Mouse (Mus musculus): ENCODE measurements at regions not wholly inside any gene's neighbourhood (a gene's known extent, or its start where the extent isn't known, plus 50 kb on each side); places are given as distances from the start of the nearest gene placed in this dataset.

GRCm38 (mm10) chr3:38360421-38360921 is 124.2 kb downstream of the Ankrd50 start:
- Histone ChIP-seq H3K9ac (no peak overlapping the region), H3K27ac (replicated peaks) (no peak overlapping the region; the same call in 1 of the 2 replicates), H3K4me3 (replicated peaks) (no peak overlapping the region), H3K4me2 (replicated peaks) (no peak overlapping the region), H3K4me1 (peaks cover 11% of the 10 kb centered on the region), H3K9me3 (replicated peaks) (no peaks in the 10 kb centered on the region), H3K27me3 (no peaks in the 10 kb centered on the region), H3K36me3 (no peaks in the 10 kb centered on the region)
- 14% methylated on average over 3 of the region's 3 CpGs for WGBS
- no peak for ATAC-seq (ENCODE audit: insufficient number of reproducible peaks, low FRiP score, low TSS enrichment, low read depth)

DNA sequence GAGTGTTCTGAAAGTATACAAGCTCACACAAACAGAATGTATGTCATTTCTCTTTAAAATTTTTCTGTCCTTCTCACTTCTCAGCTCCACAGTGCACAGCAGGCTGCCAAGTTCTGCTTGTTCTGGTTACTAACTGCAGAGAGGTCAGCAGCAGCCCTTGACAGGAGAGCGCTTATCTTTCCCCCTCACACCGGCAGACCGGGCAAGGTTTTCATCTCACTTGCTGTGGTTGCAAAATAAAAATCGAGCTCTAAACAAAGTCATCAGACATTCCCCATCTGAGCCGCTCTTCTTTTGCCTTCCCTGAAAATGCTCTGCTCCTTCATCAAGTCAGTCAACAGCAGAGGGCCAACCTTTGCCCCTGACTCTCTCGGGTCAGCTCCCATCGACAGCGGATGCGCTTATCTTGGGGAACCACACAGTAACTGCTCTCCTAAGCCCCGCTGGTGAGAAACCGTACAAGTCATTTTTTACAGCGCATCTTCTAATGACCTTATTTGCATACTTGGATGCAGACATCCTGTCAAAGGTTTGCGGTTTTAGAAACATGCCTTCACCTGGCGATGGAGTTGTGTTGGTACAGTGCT is 126.6 kb downstream of the Ankrd50 start:
- no peak for ATAC-seq (ENCODE audit: insufficient number of reproducible peaks, low FRiP score, low TSS enrichment, low read depth)
- H3K36me3 ChIP-seq, result no peaks in the 10 kb centered on the region
- peaks cover 11% of the 10 kb centered on the region for H3K4me1 ChIP-seq
- 50% methylated on average over 14 of the region's 14 CpGs for WGBS
- H3K27ac ChIP-seq (replicated peaks), result no peak overlapping the region
- H3K9me3 ChIP-seq (replicated peaks), result no peaks in the 10 kb centered on the region
- H3K4me3 ChIP-seq (replicated peaks), result no peak overlapping the region
- H3K4me2 ChIP-seq (replicated peaks), result no peak overlapping the region
- no peaks in the 10 kb centered on the region for H3K27me3 ChIP-seq
- H3K9ac ChIP-seq, result no peak overlapping the region

- H3K27me3 ChIP-seq, result no peaks in the 10 kb centered on the region
- no peak overlapping the region for H3K4me3 ChIP-seq (replicated peaks)
- no peak overlapping the region for H3K9ac ChIP-seq
- 31% methylated on average over 2 of the region's 2 CpGs for WGBS
- H3K4me2 ChIP-seq (replicated peaks), result no peak overlapping the region
- no peaks in the 10 kb centered on the region for H3K4me1 ChIP-seq
- no peaks in the 10 kb centered on the region for H3K9me3 ChIP-seq (replicated peaks)
- no peaks in the 10 kb centered on the region for H3K36me3 ChIP-seq
- no peak overlapping the region for H3K27ac ChIP-seq (replicated peaks)
- ATAC-seq (ENCODE audit: insufficient number of reproducible peaks, low FRiP score, low TSS enrichment, low read depth), result no peak
Observed at GRCm38 (mm10) chr3:38344283-38344682, 140.4 kb downstream of the Ankrd50 start.

- no peak overlapping the region for H3K27ac ChIP-seq (replicated peaks)
- no peak overlapping the region for H3K4me3 ChIP-seq (replicated peaks)
- no peak overlapping the region for H3K9ac ChIP-seq
- no peak for ATAC-seq (ENCODE audit: insufficient number of reproducible peaks, low FRiP score, low TSS enrichment, low read depth)
- no peaks in the 10 kb centered on the region for H3K27me3 ChIP-seq
- no peaks in the 10 kb centered on the region for H3K36me3 ChIP-seq
- no peaks in the 10 kb centered on the region for H3K4me1 ChIP-seq
- 85% methylated on average over 1 of the region's 1 CpGs for WGBS
- no peak overlapping the region for H3K4me2 ChIP-seq (replicated peaks)
- H3K9me3 ChIP-seq (replicated peaks), result no peaks in the 10 kb centered on the region
Observed at GRCm38 (mm10) chr3:38341666-38342065, 143.0 kb downstream of the Ankrd50 start.

DNA sequence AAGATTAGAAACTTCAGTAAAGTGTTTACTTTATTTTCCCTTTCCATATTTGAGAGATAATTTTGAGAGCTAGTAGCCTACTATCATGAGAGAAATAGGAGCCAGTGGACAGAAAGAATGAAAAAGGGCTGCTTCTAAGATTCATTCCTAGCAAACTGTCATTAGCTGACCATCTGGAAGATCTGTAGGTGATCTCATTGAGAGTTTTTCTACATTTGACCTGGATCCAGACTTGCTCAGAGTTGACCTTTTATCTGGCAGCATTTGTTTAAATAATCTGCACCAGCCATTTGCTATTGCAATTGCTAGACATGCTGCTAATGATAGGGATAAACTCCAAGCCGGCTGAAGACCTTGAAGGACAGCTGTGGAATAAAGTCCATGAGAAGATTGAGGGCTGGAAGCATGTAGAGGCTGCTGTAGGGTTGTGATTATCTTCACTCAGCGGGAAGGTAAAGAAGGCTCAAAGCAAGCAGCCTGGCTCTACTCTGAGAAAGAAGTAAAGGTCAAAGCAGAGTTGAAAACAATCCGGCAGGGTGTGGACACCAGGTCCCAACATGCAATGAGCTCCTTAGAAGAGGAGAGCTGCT is 151.2 kb downstream of the Ankrd50 start:
- no peak overlapping the region for H3K4me2 ChIP-seq (replicated peaks)
- no peaks in the 10 kb centered on the region for H3K9me3 ChIP-seq (replicated peaks)
- 79% methylated on average over 3 of the region's 3 CpGs for WGBS
- no peaks in the 10 kb centered on the region for H3K4me1 ChIP-seq
- H3K4me3 ChIP-seq (replicated peaks), result no peak overlapping the region
- H3K27ac ChIP-seq (replicated peaks), result no peak overlapping the region
- no peak for ATAC-seq (ENCODE audit: insufficient number of reproducible peaks, low FRiP score, low TSS enrichment, low read depth)
- H3K36me3 ChIP-seq, result no peaks in the 10 kb centered on the region
- H3K27me3 ChIP-seq, result no peaks in the 10 kb centered on the region
- no peak overlapping the region for H3K9ac ChIP-seq

- no peaks in the 10 kb centered on the region for H3K27me3 ChIP-seq
- no peaks in the 10 kb centered on the region for H3K9me3 ChIP-seq (replicated peaks)
- ATAC-seq (ENCODE audit: insufficient number of reproducible peaks, low FRiP score, low TSS enrichment, low read depth), result no peak
- H3K4me2 ChIP-seq (replicated peaks), result no peak overlapping the region
- H3K27ac ChIP-seq (replicated peaks), result no peak overlapping the region
- no peak overlapping the region for H3K9ac ChIP-seq
- H3K4me3 ChIP-seq (replicated peaks), result no peak overlapping the region
- H3K4me1 ChIP-seq, result no peaks in the 10 kb centered on the region
- H3K36me3 ChIP-seq, result no peaks in the 10 kb centered on the region
Observed at GRCm38 (mm10) chr3:38331169-38331568, 153.5 kb downstream of the Ankrd50 start.

DNA sequence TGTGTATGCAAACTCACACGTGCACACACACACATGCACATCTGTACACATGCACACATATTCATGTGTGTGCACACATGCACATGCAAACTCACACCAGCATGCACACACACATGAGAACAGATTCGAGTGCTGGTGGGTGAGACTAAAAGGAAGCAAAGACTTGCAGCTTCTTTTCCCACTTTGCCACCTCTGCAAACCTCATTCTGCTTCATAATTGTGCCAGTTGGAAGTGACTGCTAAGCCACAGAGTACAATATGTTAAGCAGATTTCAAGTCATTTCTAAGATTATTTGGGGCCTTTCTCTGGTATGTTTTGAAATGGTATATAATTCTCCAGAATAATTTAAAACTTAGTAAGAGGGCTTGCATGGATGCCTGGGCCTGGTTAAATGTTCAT is 157.4 kb downstream of the Ankrd50 start:
- H3K9ac ChIP-seq, result no peak overlapping the region
- H3K36me3 ChIP-seq, result no peaks in the 10 kb centered on the region
- no peaks in the 10 kb centered on the region for H3K27me3 ChIP-seq
- no peak overlapping the region for H3K4me3 ChIP-seq (replicated peaks)
- ATAC-seq (ENCODE audit: insufficient number of reproducible peaks, low FRiP score, low TSS enrichment, low read depth), result no peak
- H3K27ac ChIP-seq (replicated peaks), result no peak overlapping the region
- WGBS, result 69% methylated on average over 2 of the region's 2 CpGs
- H3K9me3 ChIP-seq (replicated peaks), result no peaks in the 10 kb centered on the region
- H3K4me2 ChIP-seq (replicated peaks), result no peak overlapping the region
- peaks cover 8% of the 10 kb centered on the region; the same call in 1 of the 2 replicates for H3K4me1 ChIP-seq

GRCm38 (mm10) chr3:38326211-38326610 is 158.4 kb downstream of the Ankrd50 start:
- Histone ChIP-seq H3K4me1 (peaks cover 9% of the 10 kb centered on the region; the same call in 1 of the 2 replicates), H3K9ac (no peak overlapping the region), H3K4me3 (replicated peaks) (no peak overlapping the region), H3K9me3 (replicated peaks) (no peaks in the 10 kb centered on the region), H3K27me3 (no peaks in the 10 kb centered on the region), H3K36me3 (no peaks in the 10 kb centered on the region), H3K4me2 (replicated peaks) (no peak overlapping the region), H3K27ac (replicated peaks) (no peak overlapping the region)
- ATAC-seq (ENCODE audit: insufficient number of reproducible peaks, low FRiP score, low TSS enrichment, low read depth), result no peak

GRCm38 (mm10) chr3:38324663-38325062 is 160.0 kb downstream of the Ankrd50 start:
- Histone ChIP-seq H3K9me3 (replicated peaks) (no peaks in the 10 kb centered on the region), H3K27me3 (no peaks in the 10 kb centered on the region), H3K4me2 (replicated peaks) (no peak overlapping the region), H3K4me1 (peaks cover 9% of the 10 kb centered on the region; the same call in 1 of the 2 replicates), H3K9ac (no peak overlapping the region), H3K4me3 (replicated peaks) (no peak overlapping the region), H3K36me3 (no peaks in the 10 kb centered on the region), H3K27ac (replicated peaks) (no peak overlapping the region)
- WGBS, result 57% methylated on average over 2 of the region's 2 CpGs
- no peak for ATAC-seq (ENCODE audit: insufficient number of reproducible peaks, low FRiP score, low TSS enrichment, low read depth)

DNA sequence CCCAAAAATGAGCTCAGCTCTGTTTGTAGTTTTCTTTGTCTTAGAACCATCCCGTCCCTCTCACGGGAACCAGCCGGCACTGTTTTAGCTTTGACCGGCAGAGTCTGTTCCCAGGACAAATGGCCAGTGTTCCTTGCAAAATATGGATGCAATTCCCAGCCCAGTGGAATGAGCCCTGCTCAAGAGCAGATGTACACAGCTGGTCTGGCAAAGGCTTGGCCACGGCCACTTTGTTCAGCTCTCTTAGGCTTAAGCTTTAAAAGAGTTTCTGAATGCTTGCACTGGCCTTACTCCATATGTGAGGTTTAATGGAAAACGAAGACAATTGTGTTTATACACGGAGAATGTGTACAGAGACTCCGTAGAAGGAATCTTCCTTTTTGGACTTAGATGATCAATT is 162.2 kb downstream of the Ankrd50 start:
- H3K27me3 ChIP-seq, result no peaks in the 10 kb centered on the region
- H3K4me2 ChIP-seq (replicated peaks), result no peak overlapping the region
- peak overlapping the region; percentile 28; the same call in 1 of the 2 replicates for H3K27ac ChIP-seq (replicated peaks)
- H3K36me3 ChIP-seq, result no peaks in the 10 kb centered on the region
- peak; percentile 72 for ATAC-seq (ENCODE audit: insufficient number of reproducible peaks, low FRiP score, low TSS enrichment, low read depth)
- H3K9me3 ChIP-seq (replicated peaks), result no peaks in the 10 kb centered on the region
- no peak overlapping the region for H3K9ac ChIP-seq
- H3K4me3 ChIP-seq (replicated peaks), result no peak overlapping the region
- H3K4me1 ChIP-seq, result peaks cover 9% of the 10 kb centered on the region; the same call in 1 of the 2 replicates
- WGBS, result 34% methylated on average over 8 of the region's 8 CpGs

DNA sequence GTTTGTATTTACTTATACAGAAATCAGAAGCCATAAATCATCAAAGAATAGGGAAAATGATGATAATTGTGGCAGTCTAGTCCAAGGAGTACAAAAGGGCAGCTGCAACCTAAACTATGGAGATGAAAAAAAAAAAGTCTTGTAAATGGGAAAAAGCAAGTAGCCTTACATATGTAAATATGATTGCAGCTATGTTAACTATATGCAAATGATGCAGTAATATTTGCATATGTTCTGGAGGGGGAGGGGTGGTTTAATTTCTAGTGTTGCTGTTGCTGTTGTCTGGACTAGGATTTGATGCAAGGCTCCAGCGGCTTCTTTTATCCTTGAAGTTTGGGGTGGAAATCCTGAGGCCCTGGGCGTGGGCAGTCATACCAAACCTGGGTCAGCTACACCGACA is 163.0 kb downstream of the Ankrd50 start:
- no peak for ATAC-seq (ENCODE audit: insufficient number of reproducible peaks, low FRiP score, low TSS enrichment, low read depth)
- Histone ChIP-seq H3K4me3 (replicated peaks) (no peak overlapping the region), H3K9ac (no peak overlapping the region), H3K9me3 (replicated peaks) (no peaks in the 10 kb centered on the region), H3K4me2 (replicated peaks) (no peak overlapping the region), H3K27ac (replicated peaks) (no peak overlapping the region), H3K4me1 (peaks cover 9% of the 10 kb centered on the region; the same call in 1 of the 2 replicates), H3K36me3 (no peaks in the 10 kb centered on the region), H3K27me3 (no peaks in the 10 kb centered on the region)
- WGBS, result 78% methylated on average over 3 of the region's 3 CpGs

GRCm38 (mm10) chr3:38320998-38321397 is 163.6 kb downstream of the Ankrd50 start:
- no peaks in the 10 kb centered on the region for H3K9me3 ChIP-seq (replicated peaks)
- H3K27ac ChIP-seq (replicated peaks), result no peak overlapping the region
- H3K36me3 ChIP-seq, result no peaks in the 10 kb centered on the region
- no peak overlapping the region for H3K4me3 ChIP-seq (replicated peaks)
- H3K9ac ChIP-seq, result no peak overlapping the region
- H3K27me3 ChIP-seq, result no peaks in the 10 kb centered on the region
- no peak for ATAC-seq (ENCODE audit: insufficient number of reproducible peaks, low FRiP score, low TSS enrichment, low read depth)
- 85% methylated on average over 6 of the region's 6 CpGs for WGBS
- peaks cover 9% of the 10 kb centered on the region; the same call in 1 of the 2 replicates for H3K4me1 ChIP-seq
- no peak overlapping the region for H3K4me2 ChIP-seq (replicated peaks)
